Mouse (Mus musculus): ENCODE results near the gene Mrps22.

The Mrps22 gene

GRCm38 (mm10) chr9:98601156-98601836, at the start of gene Mrps22:
Gene Mrps22 (minus strand): TSS chr9:98601660.
- peak; percentile 90 for DNase-seq (ENCODE audit: low read depth)

GRCm38 (mm10) chr9:98650547-98650946, 49.1 kb upstream of the Mrps22 start:
- DNase-seq (ENCODE audit: low read depth) = no peak

GRCm38 (mm10) chr9:98647418-98647817, 46.0 kb upstream of the Mrps22 start:
- DNase-seq (ENCODE audit: low read depth) = no peak

- DNase-seq (ENCODE audit: low read depth) = peak; percentile 2
Observed at GRCm38 (mm10) chr9:98645750-98646149, 44.3 kb upstream of the Mrps22 start.

- no peak for DNase-seq (ENCODE audit: low read depth)
Observed at GRCm38 (mm10) chr9:98642126-98642525, 40.7 kb upstream of the Mrps22 start.

- no peak for DNase-seq (ENCODE audit: low read depth)
Observed at GRCm38 (mm10) chr9:98633287-98634162, 32.1 kb upstream of the Mrps22 start.

GRCm38 (mm10) chr9:98628480-98628879, 27.0 kb upstream of the Mrps22 start:
- peak; percentile 21 for DNase-seq (ENCODE audit: low read depth)

- DNase-seq (ENCODE audit: low read depth) = no peak
Observed at GRCm38 (mm10) chr9:98604896-98605295, 3.4 kb upstream of the Mrps22 start.

GRCm38 (mm10) chr9:98601837-98602359, 438 bp upstream of the Mrps22 start:
- no peak for DNase-seq (ENCODE audit: low read depth)

GRCm38 (mm10) chr9:98600094-98600493, 1.4 kb downstream of the Mrps22 start:
- no peak for DNase-seq (ENCODE audit: low read depth)

GRCm38 (mm10) chr9:98583852-98584251, 17.6 kb downstream of the Mrps22 start:
- DNase-seq (ENCODE audit: low read depth) = no peak

- peak; percentile 99 for DNase-seq (ENCODE audit: low read depth)
Observed at GRCm38 (mm10) chr9:98563137-98564126, 38.0 kb downstream of the Mrps22 start, which contains the start of gene Copb2. Gene Copb2 (plus strand): TSS chr9:98563721.

GRCm38 (mm10) chr9:98544042-98544441, 57.4 kb downstream of the Mrps22 start:
- DNase-seq (ENCODE audit: low read depth) = no peak
